Mouse (Mus musculus) monocyte, adult 59 days (primary cell): ENCODE results near the gene 6030468B19Rik. TPM values are rescaled to one million over a fixed set of nuclear protein-coding genes. Genes with fewer than 3 reads are reported as not detected.

Experiments
- total RNA-seq, 2 experiments: library from RNA; stranded (reverse); gene quantifications; one replicate each; pipeline ENCODE4 v1.2.4; 2023

6030468B19Rik gene
- not detected for total RNA-seq

GRCm38 (mm10) chr11:117797511-117798159 lies at the start of gene 6030468B19Rik:
6030468B19Rik (plus strand) TSS chr11:117797660.

GRCm38 (mm10) chr11:117781993-117782704 lies 15.3 kb upstream of the 6030468B19Rik start, which contains the start of the genes Tmc8 and Tmc6:
Tmc8 (plus strand) TSS chr11:117782076.
Tmc6 (minus strand) TSS chr11:117782198.

GRCm38 (mm10) chr11:117809407-117810311 lies 12.2 kb downstream of the 6030468B19Rik start, which contains the start of the genes Gm20708 and Syngr2:
Gm20708 (plus strand) TSS chr11:117809668.
Syngr2 (plus strand) TSS chr11:117809668.

GRCm38 (mm10) chr11:117825333-117826101 lies 28.1 kb downstream of the 6030468B19Rik start, which contains the start of the genes Afmid and Tk1:
Afmid (plus strand) TSS chr11:117825924.
Tk1 (minus strand) TSS chr11:117826092.

GRCm38 (mm10) chr11:117848985-117849671 lies 51.7 kb downstream of the 6030468B19Rik start, which contains the start of gene Birc5:
Birc5 (plus strand) TSS chr11:117849251.

Other genes starting within 250 kb of the 6030468B19Rik start
- 10 to 100 TPM; 41.2 to 45.0 TPM for gene Tnrc6c, start 143.4 kb upstream of the 6030468B19Rik start, total RNA-seq
- 10 to 100 TPM; 41.1 to 42.9 TPM for gene Tmc8, start 15.6 kb upstream of the 6030468B19Rik start, total RNA-seq
- 100 to 1,000 TPM; 226 to 288 TPM for gene Tmc6, start 15.5 kb upstream of the 6030468B19Rik start, total RNA-seq
- gene Gm20708, start 12.0 kb downstream of the 6030468B19Rik start, total RNA-seq = 1 to 10 TPM; 5.3 to 8.7 TPM
- 100 to 1,000 TPM; 264 to 272 TPM for gene Syngr2, start 12.0 kb downstream of the 6030468B19Rik start, total RNA-seq
- gene Afmid, start 28.3 kb downstream of the 6030468B19Rik start, total RNA-seq = 10 to 100 TPM in 1 of 2 experiments, 1 to 10 TPM in 1; 10.0 to 13.1 TPM
- gene Tk1, start 28.4 kb downstream of the 6030468B19Rik start, total RNA-seq = 10 to 100 TPM in 1 of 2 experiments, 1 to 10 TPM in 1; 9.9 to 13.4 TPM
- 1 to 10 TPM; 1.1 to 1.3 TPM for gene Birc5, start 51.6 kb downstream of the 6030468B19Rik start, total RNA-seq
- not detected for gene Tmem235, start 63.1 kb downstream of the 6030468B19Rik start, total RNA-seq
- gene Tha1, start 75.8 kb downstream of the 6030468B19Rik start, total RNA-seq = 1 to 10 TPM; 4.1 to 6.9 TPM
- 100 to 1,000 TPM; 359 to 389 TPM for gene Socs3, start 172.4 kb downstream of the 6030468B19Rik start, total RNA-seq
- gene Pgs1, start 188.6 kb downstream of the 6030468B19Rik start, total RNA-seq = 10 to 100 TPM; 76.2 to 76.4 TPM